Mouse (Mus musculus) kidney, adult 2 months (tissue): ENCODE data around the gene Dnah2.

Experiments
- CTCF ChIP-seq: fragments of 200-500 bp; conservative IDR thresholded peaks from 2 replicates; pipeline ENCODE4 v1.5.1; 2011; ENCODE audit warnings: low read depth, mild to moderate bottlenecking, control low read depth, low read length, moderate library complexity, mixed read lengths; ENCODE audit not compliant: insufficient read depth, insufficient read length
- POLR2A ChIP-seq: fragments of 200-500 bp; IDR thresholded peaks from one replicate; pipeline ENCODE4 v1.6.1; 2011; ENCODE audit warnings: low read depth, low read length, control low read depth

- no peak for TF ChIP-seq CTCF
- TF ChIP-seq POLR2A, result no peak
These were observed 144.1 kb downstream of the Dnah2 start for GRCm38 (mm10) chr11:69404595-69405396.
